Mouse (Mus musculus) forebrain, postnatal 0 days (tissue): ENCODE data around the gene Gpr18. TPM values are rescaled to one million over a fixed set of nuclear protein-coding genes. Genes with fewer than 3 reads are reported as not detected.

Source experiments
- ATAC-seq: fragments of 200-750 bp; cut with Nextera tagmentation; 2 replicates; pipeline ENCODE4 v1.8.0; 2017; ENCODE audit warnings: mild to moderate bottlenecking, moderate library complexity
- DNase-seq: peaks from one replicate; pipeline ENCODE4 v3.0.0-alpha.2; 2015
- H3K27ac ChIP-seq: fragments of 300-500 bp; sonication (generic); 2 replicates; pipeline ENCODE4 v1.5.1; 2014; ENCODE audit warnings: low read depth, mild to moderate bottlenecking, antibody characterized with exemption, low read length, moderate library complexity, mixed read lengths
- H3K27me3 ChIP-seq: fragments of 300-500 bp; sonication (generic); 2 replicates; pipeline ENCODE4 v1.6.1; 2014; ENCODE audit warnings: mild to moderate bottlenecking, low read length, mixed read lengths; ENCODE audit not compliant: insufficient read depth
- H3K36me3 ChIP-seq: fragments of 300-500 bp; sonication (generic); 2 replicates; pipeline ENCODE4 v1.6.1; 2014; ENCODE audit warnings: mild to moderate bottlenecking, moderate library complexity; ENCODE audit not compliant: insufficient read depth
- H3K4me1 ChIP-seq: fragments of 300-500 bp; sonication (generic); 2 replicates; pipeline ENCODE4 v1.6.1; 2014; ENCODE audit warnings: antibody characterized with exemption; ENCODE audit not compliant: insufficient read depth
- H3K4me2 ChIP-seq: fragments of 300-500 bp; sonication (generic); 2 replicates; pipeline ENCODE4 v1.6.1; 2014; ENCODE audit warnings: low read depth, mild to moderate bottlenecking, moderate library complexity
- H3K4me3 ChIP-seq: fragments of 300-500 bp; sonication (generic); 2 replicates; pipeline ENCODE4 v1.5.1; 2014; ENCODE audit warnings: low read depth, low read length, mixed read lengths
- H3K9ac ChIP-seq: fragments of 300-500 bp; sonication (generic); 2 replicates; pipeline ENCODE4 v1.6.1; 2014; ENCODE audit warnings: mild to moderate bottlenecking
- H3K9me3 ChIP-seq: fragments of 300-500 bp; sonication (generic); 2 replicates; pipeline ENCODE4 v1.6.1; 2016; ENCODE audit warnings: low read length
- CTCF ChIP-seq: sonication (generic); IDR thresholded peaks from 2 replicates; pipeline ENCODE4 v1.5.1; 2016; ENCODE audit warnings: antibody characterized with exemption, control low read depth, low read depth
- WGBS: fragments of 180-500 bp; shearing (Covaris S2); extraction: QIAGEN DNeasy Blood & Tissue Kit; methylation state at CpG from one replicate; pipeline ENCODE4 v1.1.7; 2014; 5-methylcytosine and 5-hydroxymethylcytosine counted together
- polyA plus RNA-seq: library from polyadenylated mRNA; unstranded; fragments of >200 nt; fragmentation: Nextera tagmentation; extraction: Ambion mirVana; gene quantifications from 2 replicates; pipeline ENCODE4 v1.2.1, GENCODE M21; 2015
- total RNA-seq: library from RNA; depleted of rRNA; stranded (reverse); fragments of >200 nt; gene quantifications from 2 replicates; pipeline ENCODE4 v1.2.3, GENCODE M21; 2014

Gene Gpr18
- total and polyA plus RNA-seq, 2 experiments from 2014 or later: not detected

- no peaks in the 10 kb centered on the region for H3K27me3 ChIP-seq
- H3K4me3 ChIP-seq: no peak overlapping the region
- no peaks in the 10 kb centered on the region for H3K4me1 ChIP-seq
- no peak for DNase-seq
- no peak for TF ChIP-seq CTCF
- H3K36me3 ChIP-seq: no peaks in the 10 kb centered on the region
- H3K4me2 ChIP-seq: no peak overlapping the region
- no peak for ATAC-seq
- H3K9ac ChIP-seq: no peak overlapping the region
- no peak overlapping the region for H3K27ac ChIP-seq
- H3K9me3 ChIP-seq: no peaks in the 10 kb centered on the region
- 64% methylated on average over 6 of the region's 6 CpGs for WGBS
Measured at GRCm38 (mm10) chr14:121960997-121961396, 45.4 kb upstream of the Gpr18 start.

DNA sequence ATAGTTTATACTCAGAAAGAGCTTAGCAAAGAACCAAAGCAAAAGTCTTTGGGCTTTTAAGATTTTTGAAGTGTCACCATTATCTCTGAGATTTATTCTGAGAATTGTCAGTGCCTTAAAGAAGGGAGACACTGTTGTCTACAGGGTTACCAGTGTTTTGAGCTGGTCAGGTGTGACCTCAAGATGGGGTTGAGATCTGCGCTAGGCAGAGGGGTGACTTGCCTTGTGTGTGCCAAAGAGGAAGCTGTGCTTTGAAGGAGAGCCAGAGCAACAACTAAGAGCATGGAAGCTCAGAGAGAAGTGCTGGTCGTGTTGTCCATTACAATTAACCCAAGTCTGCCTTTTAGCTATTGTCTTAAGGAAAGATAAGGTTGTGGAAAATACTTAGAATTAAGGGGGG is 45.0 kb upstream of the Gpr18 start:
- Histone ChIP-seq H3K4me2 (no peak overlapping the region), H3K4me3 (no peak overlapping the region), H3K36me3 (no peaks in the 10 kb centered on the region), H3K27ac (no peak overlapping the region), H3K9me3 (no peaks in the 10 kb centered on the region), H3K9ac (no peak overlapping the region), H3K27me3 (no peaks in the 10 kb centered on the region), H3K4me1 (no peaks in the 10 kb centered on the region)
- ATAC-seq (no peak), DNase-seq (no peak)
- 81% methylated on average over 2 of the region's 2 CpGs for WGBS
- TF ChIP-seq CTCF: no peak

DNA sequence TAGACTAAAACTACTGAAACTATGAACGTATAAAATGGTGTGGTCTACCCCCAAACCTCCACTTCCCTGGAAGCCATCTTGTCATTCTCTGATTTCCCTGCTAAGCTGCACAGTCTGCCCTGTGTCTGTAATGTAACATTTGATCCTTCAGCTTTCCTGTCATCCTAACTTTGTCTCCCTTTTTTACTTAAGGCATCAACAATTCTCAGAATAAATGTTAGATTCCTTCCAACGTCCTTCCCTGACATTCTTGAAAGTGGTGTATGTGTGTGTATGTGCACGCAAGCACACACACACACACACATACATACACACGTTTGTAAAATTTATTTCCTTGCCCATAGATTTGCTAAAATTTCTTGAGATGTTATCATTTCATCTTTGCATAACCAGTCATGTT is 44.5 kb upstream of the Gpr18 start:
- Histone ChIP-seq H3K27ac (no peak overlapping the region), H3K27me3 (no peaks in the 10 kb centered on the region), H3K9ac (no peak overlapping the region), H3K4me2 (no peak overlapping the region), H3K9me3 (no peaks in the 10 kb centered on the region), H3K36me3 (no peaks in the 10 kb centered on the region), H3K4me1 (no peaks in the 10 kb centered on the region), H3K4me3 (no peak overlapping the region)
- no peak for TF ChIP-seq CTCF
- no peak for DNase-seq
- WGBS: 92% methylated on average over 4 of the region's 4 CpGs
- ATAC-seq: no peak

GRCm38 (mm10) chr14:121959538-121959980 is 44.0 kb upstream of the Gpr18 start:
- Histone ChIP-seq H3K27me3 (no peaks in the 10 kb centered on the region), H3K9me3 (no peaks in the 10 kb centered on the region), H3K4me2 (no peak overlapping the region), H3K4me3 (no peak overlapping the region), H3K27ac (no peak overlapping the region), H3K4me1 (no peaks in the 10 kb centered on the region), H3K9ac (no peak overlapping the region), H3K36me3 (no peaks in the 10 kb centered on the region)
- 97% methylated on average over 3 of the region's 3 CpGs for WGBS
- no peak for ATAC-seq
- no peak for TF ChIP-seq CTCF
- DNase-seq: no peak

DNA sequence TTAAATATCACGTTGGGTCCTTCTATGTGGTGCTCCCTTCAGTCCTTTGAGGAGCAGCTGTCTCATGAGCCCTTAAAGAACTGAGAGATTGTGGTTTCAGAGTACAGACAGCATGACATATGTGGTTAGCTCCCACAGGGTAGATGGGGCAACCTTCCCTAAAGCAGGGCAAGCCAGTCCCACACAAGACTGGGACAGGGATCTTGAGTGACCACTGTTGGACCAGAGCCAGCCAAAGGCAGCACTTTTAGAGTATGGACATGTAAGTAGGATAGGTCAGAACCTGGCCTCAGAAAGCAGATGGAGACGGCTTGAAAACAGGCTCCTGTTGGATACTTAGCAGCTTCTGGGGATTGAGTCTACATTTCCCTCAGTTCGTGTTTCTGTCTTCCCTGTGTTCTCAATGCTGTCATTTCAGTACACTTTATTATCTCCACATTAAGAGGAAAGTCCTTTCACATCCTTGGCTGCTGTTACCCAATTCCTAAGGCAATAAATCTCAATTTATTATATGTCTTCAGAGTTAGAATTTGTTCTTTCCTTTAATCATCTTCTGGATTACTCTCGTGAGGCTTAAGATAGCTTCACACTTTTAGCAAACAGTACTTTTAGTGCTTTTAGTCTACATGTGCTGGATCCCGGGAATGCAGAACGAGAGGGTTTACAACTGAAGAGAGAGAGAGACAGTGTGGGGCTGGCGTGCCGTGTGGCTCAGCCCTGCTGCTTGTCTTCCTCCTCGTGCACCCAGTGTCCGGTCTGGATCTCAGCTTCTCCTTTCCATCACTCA is 43.4 kb upstream of the Gpr18 start:
- H3K4me2 ChIP-seq: no peak overlapping the region
- no peak overlapping the region for H3K4me3 ChIP-seq
- no peaks in the 10 kb centered on the region for H3K4me1 ChIP-seq
- no peak overlapping the region for H3K9ac ChIP-seq
- ATAC-seq (no peak), DNase-seq (no peak)
- 0 out of 2 replicates have a peak, but pooled peaks cover 4% of the 10 kb centered on the region for H3K36me3 ChIP-seq
- WGBS: 86% methylated on average over 10 of the region's 10 CpGs
- TF ChIP-seq CTCF: no peak
- no peaks in the 10 kb centered on the region for H3K9me3 ChIP-seq
- no peak overlapping the region for H3K27ac ChIP-seq
- H3K27me3 ChIP-seq: no peaks in the 10 kb centered on the region

- H3K9ac ChIP-seq: no peak overlapping the region
- no peak for TF ChIP-seq CTCF
- 0 out of 2 replicates have a peak, but pooled peaks cover 4% of the 10 kb centered on the region for H3K36me3 ChIP-seq
- H3K9me3 ChIP-seq: no peaks in the 10 kb centered on the region
- 80% methylated on average over 3 of the region's 3 CpGs for WGBS
- no peak overlapping the region for H3K4me3 ChIP-seq
- no peak overlapping the region for H3K27ac ChIP-seq
- no peak overlapping the region for H3K4me2 ChIP-seq
- no peak for ATAC-seq
- H3K27me3 ChIP-seq: no peaks in the 10 kb centered on the region
- no peaks in the 10 kb centered on the region for H3K4me1 ChIP-seq
- DNase-seq: no peak
Measured at GRCm38 (mm10) chr14:121958041-121958750, 42.6 kb upstream of the Gpr18 start.
